Mouse (Mus musculus): ENCODE results near the gene 1500009C09Rik. TPM values are rescaled to one million over a fixed set of nuclear protein-coding genes. Genes with fewer than 3 reads are reported as not detected.

1500009C09Rik gene
- total and polyA plus RNA-seq, 3 experiments = not detected

- H3K9me3 ChIP-seq (replicated peaks; ENCODE audit: low read length) = no peaks in the 10 kb centered on the region
- H3K36me3 ChIP-seq (replicated peaks in 1 of 2; ENCODE audit: control insufficient read depth in 1 of 2, insufficient read depth in 1 of 2, low read length in 1 of 2) = peaks cover 5 to 10% of the 10 kb centered on the region in 2 experiments
- peak overlapping the region; percentile 72 to 89 (median 86) for H3K4me3 ChIP-seq (replicated peaks in 1 of 3; ENCODE audit: low read depth in 2 of 3, low read length in 2 of 3, poor library complexity in 1 of 3)
- peaks cover 18% of the 10 kb centered on the region for H3K79me2 ChIP-seq (replicated peaks; ENCODE audit: control insufficient read depth, extremely low read depth, insufficient read depth, poor library complexity, severe bottlenecking)
- dilution Hi-C loops (cut with MboI; ENCODE audit: extremely low pct_ligation_motif_present, extremely low pct_unique_long_range_greater_than_20kb, low sequenced_read_pairs) (no loop called here), in situ Hi-C loops (cut with MboI; ENCODE audit: low pct_ligation_motif_present, low pct_unique_long_range_greater_than_20kb, low sequenced_read_pairs) (no loop called here)
- DNase-seq (ENCODE audit: extremely low read depth) = no peak
- H3K27ac ChIP-seq (ENCODE audit: insufficient read depth, low read depth) = peak overlapping the region; percentile 87
- H3K9ac ChIP-seq (ENCODE audit: insufficient read depth, low read depth) = no peak overlapping the region; the same call in 1 of the 2 replicates
- H3K27me3 ChIP-seq (replicated peaks) = no peaks in the 10 kb centered on the region
- peaks cover 27 to 71% of the 10 kb centered on the region in 2 experiments for H3K4me1 ChIP-seq (ENCODE audit: control insufficient read depth in 1 of 2, insufficient read depth in 2 of 2)
- TF ChIP-seq MAX (IDR thresholded peaks at IDR 0.05; ENCODE audit: low read length) (no peak), BHLHE40 (IDR thresholded peaks at IDR 0.05; ENCODE audit: low read depth, low read length) (peak; percentile 29; the same call in 1 of the 2 replicates)
- peak overlapping the region; percentile 42; the same call in 1 of the 2 replicates for H3K4me2 ChIP-seq (ENCODE audit: insufficient read depth, low read depth, poor library complexity, severe bottlenecking)
Measured at GRCm38 (mm10) chr15:82224602-82225215, 27.5 kb upstream of the 1500009C09Rik start.

DNA sequence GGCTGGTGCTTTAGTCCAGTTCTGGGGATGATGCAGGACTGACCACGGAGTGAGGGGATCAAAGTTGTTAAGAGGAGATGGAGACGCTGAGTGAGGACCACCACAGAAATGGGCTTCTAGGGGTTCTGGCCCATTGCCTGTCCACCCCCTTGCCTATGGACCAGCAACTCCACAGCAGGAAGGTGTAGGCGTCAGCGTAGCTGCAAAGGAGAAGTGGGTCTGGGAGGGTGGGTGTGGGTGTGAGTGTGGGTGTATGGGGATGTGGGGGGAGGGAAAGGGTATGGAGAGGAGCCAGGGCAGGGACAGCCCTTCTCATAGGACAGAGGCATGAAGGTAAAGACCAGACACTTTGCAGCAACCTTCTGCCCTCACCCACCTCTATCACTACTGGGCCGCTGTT lies 26.4 kb upstream of the 1500009C09Rik start:
- no peak for DNase-seq (ENCODE audit: extremely low read depth)
- H3K4me2 ChIP-seq (ENCODE audit: insufficient read depth, low read depth, poor library complexity, severe bottlenecking) = no peak overlapping the region
- no peaks in the 10 kb centered on the region for H3K9me3 ChIP-seq (replicated peaks; ENCODE audit: low read length)
- dilution Hi-C loops (cut with MboI; ENCODE audit: extremely low pct_ligation_motif_present, extremely low pct_unique_long_range_greater_than_20kb, low sequenced_read_pairs) = no loop called here
- H3K27me3 ChIP-seq (replicated peaks) = no peaks in the 10 kb centered on the region
- H3K9ac ChIP-seq (ENCODE audit: insufficient read depth, low read depth) = no peak overlapping the region
- peaks cover 18% of the 10 kb centered on the region for H3K79me2 ChIP-seq (replicated peaks; ENCODE audit: control insufficient read depth, extremely low read depth, insufficient read depth, poor library complexity, severe bottlenecking)
- peaks cover 32 to 73% of the 10 kb centered on the region in 2 experiments for H3K4me1 ChIP-seq (ENCODE audit: control insufficient read depth in 1 of 2, insufficient read depth in 2 of 2)
- peak overlapping the region in 1 of 3 experiments; percentile 12 for H3K4me3 ChIP-seq (replicated peaks in 1 of 3; ENCODE audit: low read depth in 2 of 3, low read length in 2 of 3, poor library complexity in 1 of 3)
- in situ Hi-C loops (cut with MboI; ENCODE audit: low pct_ligation_motif_present, low pct_unique_long_range_greater_than_20kb, low sequenced_read_pairs) = no loop called here
- H3K27ac ChIP-seq (ENCODE audit: insufficient read depth, low read depth) = no peak overlapping the region; the same call in 1 of the 2 replicates
- H3K36me3 ChIP-seq (replicated peaks in 1 of 2; ENCODE audit: control insufficient read depth in 1 of 2, insufficient read depth in 1 of 2, low read length in 1 of 2) = peaks cover 5 to 10% of the 10 kb centered on the region in 2 experiments
- no peak for TF ChIP-seq PAX5 (IDR thresholded peaks at IDR 0.05; ENCODE audit: low read length)
- TF ChIP-seq CHD2 (IDR thresholded peaks at IDR 0.05; ENCODE audit: low read length) = no peak
- no peak for TF ChIP-seq ELF1 (IDR thresholded peaks at IDR 0.05; ENCODE audit: low read depth, low read length)
- TF ChIP-seq USF2 (conservative IDR thresholded peaks at IDR 0.05; ENCODE audit: low read depth, low read length) = no peak
- no peak for TF ChIP-seq MAZ (IDR thresholded peaks at IDR 0.05; ENCODE audit: low read depth, low read length)
- TF ChIP-seq POLR2A (IDR thresholded peaks at IDR 0.05; ENCODE audit: low read depth, low read length) = no peak
- no peak for TF ChIP-seq TCF12 (IDR thresholded peaks at IDR 0.05; ENCODE audit: low read depth, low read length)
- TF ChIP-seq NRF1 (IDR thresholded peaks at IDR 0.05; ENCODE audit: low read depth, low read length) = no peak
- TF ChIP-seq GABPA (IDR thresholded peaks at IDR 0.05; ENCODE audit: insufficient replicate concordance, low read depth, low read length) = no peak
- no peak for TF ChIP-seq MAX (IDR thresholded peaks at IDR 0.05; ENCODE audit: low read length)
- no peak for TF ChIP-seq CHD1 (IDR thresholded peaks at IDR 0.05; ENCODE audit: low read depth, low read length)
- TF ChIP-seq SMC3 (IDR thresholded peaks at IDR 0.05; ENCODE audit: low read depth, low read length) = no peak
- no peak for TF ChIP-seq IRF4 (IDR thresholded peaks at IDR 0.05; ENCODE audit: low read depth, low read length)
- no peak for TF ChIP-seq KAT2A (IDR thresholded peaks at IDR 0.05; ENCODE audit: insufficient replicate concordance, low read length)
- no peak for TF ChIP-seq UBTF (IDR thresholded peaks at IDR 0.05; ENCODE audit: low read depth, low read length)
